Mouse (Mus musculus): Measurements from ENCODE around the gene Kdelr1. TPM values are rescaled to one million over a fixed set of nuclear protein-coding genes. Genes with fewer than 3 reads are reported as not detected.
A peak's percentile ranks its signal among the peaks of the same experiment; 100 is the strongest.
"Not testable (repeated sequence)": the region's sequence is repeated elsewhere in the genome, so short reads cannot be mapped to it uniquely, and the experiment has no call there.

Kdelr1 gene
- total RNA-seq, 2 experiments from 2014 or later: 70.0 to 148 TPM

- no peak for ATAC-seq (ENCODE audit: poor library complexity, severe bottlenecking)
Measured at GRCm38 (mm10) chr7:45869107-45869670, 3.4 kb upstream of the Kdelr1 start.

- ATAC-seq (ENCODE audit: poor library complexity, severe bottlenecking): no peak
Measured at GRCm38 (mm10) chr7:45869787-45870186, 2.8 kb upstream of the Kdelr1 start.

- no peak for ATAC-seq (ENCODE audit: poor library complexity, severe bottlenecking)
Measured at GRCm38 (mm10) chr7:45870282-45871058, 2.1 kb upstream of the Kdelr1 start.

GRCm38 (mm10) chr7:45873061-45873947 is 732 bp downstream of the Kdelr1 start:
- peak; percentile 61 for ATAC-seq (ENCODE audit: poor library complexity, severe bottlenecking)

DNA sequence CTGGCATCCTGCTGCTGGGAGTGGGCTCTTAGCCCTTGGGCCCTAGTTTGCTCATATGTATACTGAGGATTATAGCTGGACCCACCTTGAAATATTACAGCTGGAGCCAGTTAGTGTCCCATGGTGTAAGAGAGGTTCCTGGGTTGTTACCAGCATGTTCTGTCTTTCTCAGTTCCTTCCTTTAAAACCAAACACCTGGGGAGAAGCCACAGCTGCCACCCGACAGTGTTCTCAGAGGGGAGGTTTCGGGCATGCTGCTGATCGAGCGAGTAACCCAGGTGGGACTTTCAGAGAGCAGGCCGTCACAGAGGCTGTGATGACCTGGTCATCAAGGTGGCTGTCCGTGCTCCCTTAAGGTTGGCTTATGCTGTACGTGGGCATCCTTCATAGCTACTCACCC is 4.3 kb downstream of the Kdelr1 start:
- ATAC-seq (ENCODE audit: poor library complexity, severe bottlenecking): no peak

- ATAC-seq (ENCODE audit: poor library complexity, severe bottlenecking): not testable (repeated sequence)
Measured at GRCm38 (mm10) chr7:45878278-45878677, 5.7 kb downstream of the Kdelr1 start, which contains the start of gene Grin2d. Gene Grin2d (minus strand): TSS chr7:45878378.

DNA sequence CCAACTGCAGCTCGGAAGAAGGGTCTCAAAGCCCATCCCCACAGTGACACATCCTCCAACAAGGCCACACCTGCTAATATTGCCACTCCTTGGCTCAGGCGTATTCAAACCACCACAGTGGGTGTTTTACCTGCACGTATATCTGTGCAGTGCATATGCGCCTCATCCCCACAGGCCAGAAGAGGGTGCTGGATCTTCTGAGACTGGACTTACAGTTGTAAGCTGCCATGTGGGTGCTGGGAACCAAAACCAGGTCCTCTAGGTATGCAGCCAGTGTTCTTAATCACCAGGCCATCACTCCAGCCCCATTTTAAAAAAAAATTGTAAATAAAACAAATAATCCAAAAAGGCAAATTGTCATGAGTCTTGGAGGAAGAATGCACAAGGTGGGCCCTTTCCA is 8.0 kb downstream of the Kdelr1 start:
- no peak for ATAC-seq (ENCODE audit: poor library complexity, severe bottlenecking)

GRCm38 (mm10) chr7:45881011-45881410 is 8.4 kb downstream of the Kdelr1 start:
- no peak for ATAC-seq (ENCODE audit: poor library complexity, severe bottlenecking)

DNA sequence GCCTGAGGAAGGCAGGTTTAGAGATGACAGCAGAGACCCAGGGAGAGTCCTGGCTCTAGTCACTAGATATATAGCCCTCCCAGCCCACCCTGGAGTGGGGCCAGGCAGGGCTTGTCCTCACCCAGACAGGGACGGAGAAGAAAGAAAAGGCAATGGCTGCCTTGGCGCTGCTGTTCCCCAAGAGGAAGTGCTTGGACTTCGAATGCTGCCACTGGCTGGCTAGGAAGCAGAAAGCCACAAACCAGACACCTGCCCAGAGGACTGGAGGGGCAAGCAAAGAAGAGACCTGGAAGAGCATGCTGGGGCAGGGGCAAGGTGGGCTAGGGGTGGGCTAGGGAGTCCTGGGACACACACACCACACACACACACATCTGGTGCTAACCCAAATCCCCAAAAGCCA is 14.7 kb downstream of the Kdelr1 start:
- ATAC-seq (ENCODE audit: poor library complexity, severe bottlenecking): peak; percentile 52

DNA sequence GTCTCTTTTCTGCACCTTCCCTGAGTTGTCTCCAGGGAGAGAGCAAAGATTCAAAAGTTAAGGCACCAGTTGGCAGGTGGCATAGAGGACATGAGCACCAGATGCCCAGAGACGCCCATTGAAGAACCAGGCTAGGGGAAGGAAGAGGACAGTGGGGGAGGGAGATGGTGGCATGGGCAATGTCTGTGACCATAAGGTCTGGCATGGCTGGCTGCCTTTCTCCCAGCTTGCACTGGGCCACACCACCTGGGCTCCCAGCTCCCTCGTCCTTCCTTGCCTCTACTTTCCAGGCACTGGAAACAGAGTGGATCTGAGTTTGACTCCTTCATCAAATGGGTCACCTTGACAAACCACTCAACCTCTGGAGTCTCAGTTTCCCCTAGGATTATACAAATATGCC is 20.1 kb downstream of the Kdelr1 start:
- ATAC-seq (ENCODE audit: poor library complexity, severe bottlenecking): no peak

DNA sequence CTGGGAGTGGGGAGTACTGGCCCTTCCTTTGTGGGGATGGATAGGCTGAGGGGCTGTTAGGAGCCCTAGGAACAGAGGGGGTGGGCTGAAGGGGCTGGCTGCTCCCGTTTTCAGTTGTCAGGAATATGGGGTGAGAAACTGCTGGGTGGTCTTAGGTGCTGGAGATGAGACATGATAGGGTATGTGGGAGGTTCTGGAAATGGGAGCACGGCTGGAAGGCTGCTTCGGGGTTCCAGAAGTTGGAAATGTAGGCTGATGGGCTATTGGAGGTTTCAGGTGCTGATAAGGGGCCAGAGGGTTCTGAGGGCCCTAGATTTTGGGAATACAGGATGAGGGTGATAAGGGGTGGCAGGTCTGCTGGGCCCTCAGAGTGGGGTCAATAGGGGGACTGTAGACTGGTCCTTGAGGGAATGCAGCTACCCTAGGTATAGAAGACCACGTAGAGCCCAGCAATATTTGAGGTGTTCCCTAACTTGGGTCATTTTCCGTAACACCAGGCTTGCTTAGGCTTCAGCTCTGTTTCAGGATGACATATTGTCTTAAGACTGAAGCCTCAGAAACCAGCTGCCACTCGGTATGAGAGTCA is 23.5 kb downstream of the Kdelr1 start:
- ATAC-seq (ENCODE audit: poor library complexity, severe bottlenecking): no peak

GRCm38 (mm10) chr7:45896517-45897257 is 24.1 kb downstream of the Kdelr1 start, which contains the start of the genes Syngr4 and Tmem143:
Gene Syngr4 (minus strand): TSS chr7:45896714.
Gene Tmem143 (plus strand): TSS chr7:45896941.
- peak; percentile 92 for ATAC-seq (ENCODE audit: poor library complexity, severe bottlenecking)

GRCm38 (mm10) chr7:45897258-45897757 is 24.7 kb downstream of the Kdelr1 start:
- ATAC-seq (ENCODE audit: poor library complexity, severe bottlenecking): peak; percentile 22

GRCm38 (mm10) chr7:45898125-45898524 is 25.6 kb downstream of the Kdelr1 start:
- ATAC-seq (ENCODE audit: poor library complexity, severe bottlenecking): not testable (repeated sequence)

- peak; percentile 39 for ATAC-seq (ENCODE audit: poor library complexity, severe bottlenecking)
Measured at GRCm38 (mm10) chr7:45901562-45901961, 29.0 kb downstream of the Kdelr1 start.

- no peak for ATAC-seq (ENCODE audit: poor library complexity, severe bottlenecking)
Measured at GRCm38 (mm10) chr7:45902481-45903002, 30.0 kb downstream of the Kdelr1 start.

DNA sequence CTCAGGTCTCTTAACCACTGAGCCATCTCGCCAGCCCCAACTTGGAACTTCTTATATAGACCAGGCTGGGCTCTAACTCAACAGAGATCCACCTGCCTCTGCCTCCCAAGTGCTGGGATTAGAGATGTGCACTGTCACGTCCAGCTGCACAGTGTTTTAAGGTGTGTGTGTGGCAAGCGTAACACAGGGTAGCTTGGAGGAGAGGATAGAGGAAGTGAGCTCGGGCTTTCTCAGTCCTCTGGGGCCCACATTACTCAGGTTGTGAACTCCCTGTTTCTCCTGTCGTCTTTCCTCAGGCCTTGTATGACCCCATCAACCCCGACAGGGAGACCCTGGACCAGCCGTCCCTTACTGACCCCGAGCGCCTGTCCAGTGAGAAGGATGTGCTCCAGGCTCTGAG is 34.0 kb downstream of the Kdelr1 start:
- peak; percentile 68 for ATAC-seq (ENCODE audit: poor library complexity, severe bottlenecking)

DNA sequence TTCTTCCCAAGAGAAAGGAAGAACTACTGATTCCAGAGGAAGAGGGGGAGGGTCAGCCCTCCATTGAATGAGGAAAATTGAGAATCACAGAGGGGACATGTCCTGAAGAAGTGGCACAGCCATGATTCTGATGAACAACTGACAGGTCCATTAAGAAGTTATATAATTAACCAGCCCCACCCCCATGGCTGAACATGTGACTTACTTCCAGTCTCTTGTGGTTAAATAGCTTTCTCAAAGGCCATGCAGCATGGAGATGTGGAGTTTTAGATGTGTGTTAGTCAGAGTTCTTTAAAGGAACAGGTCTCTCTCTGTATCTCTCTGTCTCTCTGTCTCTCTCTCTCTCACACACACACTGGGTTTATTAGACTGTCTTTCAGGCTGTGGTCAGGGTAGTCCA is 35.8 kb downstream of the Kdelr1 start:
- no peak for ATAC-seq (ENCODE audit: poor library complexity, severe bottlenecking)

DNA sequence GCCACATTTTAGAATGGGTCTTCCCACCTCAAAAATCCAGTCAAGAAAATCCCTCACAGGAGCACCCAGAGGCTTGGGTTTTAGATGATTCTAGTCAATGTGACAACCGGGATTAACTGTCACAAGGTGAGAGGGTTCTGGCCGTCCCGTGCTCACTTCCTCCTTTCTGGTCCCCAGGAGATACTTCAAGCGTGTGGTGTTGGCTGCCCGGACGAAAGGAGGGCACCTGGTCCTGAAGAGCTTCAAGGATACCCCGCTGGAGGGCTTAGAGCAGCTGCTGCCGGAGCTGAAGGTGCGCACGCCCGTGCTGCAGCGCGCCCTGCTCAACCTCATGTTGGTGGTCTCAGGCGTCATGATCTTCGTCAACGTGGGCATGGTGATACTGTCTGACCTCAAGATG is 36.6 kb downstream of the Kdelr1 start:
- no peak for ATAC-seq (ENCODE audit: poor library complexity, severe bottlenecking)

DNA sequence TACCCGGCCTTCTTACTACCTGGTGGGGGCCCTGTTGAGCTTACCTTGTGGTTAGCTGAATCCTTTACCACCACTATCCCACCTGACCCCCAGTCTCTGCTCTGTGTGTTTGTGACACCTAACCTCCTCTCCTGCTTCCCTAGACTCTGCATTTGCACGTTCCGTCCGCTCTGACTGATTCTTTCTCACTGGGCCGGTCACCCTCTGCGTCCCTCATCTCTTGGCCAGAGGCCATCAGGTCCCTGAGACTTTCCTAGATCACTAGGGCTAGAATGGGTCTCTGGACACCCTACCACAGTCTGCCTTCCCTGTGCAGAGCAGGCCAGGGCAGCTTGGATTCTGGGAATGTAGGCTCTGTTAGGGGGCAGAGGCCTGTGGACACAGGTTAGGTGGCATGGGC is 41.5 kb downstream of the Kdelr1 start:
- no peak for ATAC-seq (ENCODE audit: poor library complexity, severe bottlenecking)

All from megakaryocyte, adult 5-6 weeks (primary cell).